Mouse (Mus musculus) brain, embryonic 14.5 days (tissue): ENCODE results near the gene Tmem189.

Experiments used
- CTCF ChIP-seq: fragments of 200-500 bp; IDR thresholded peaks from 2 replicates; pipeline ENCODE4 v1.5.1; 2012; ENCODE audit warnings: inconsistent platforms, mild to moderate bottlenecking, moderate library complexity, borderline replicate concordance; ENCODE audit not compliant: insufficient read depth, insufficient read length; ENCODE audit errors: extremely low read depth
- POLR2A ChIP-seq: fragments of 200-500 bp; IDR thresholded peaks from 2 replicates; pipeline ENCODE4 v1.6.1; 2012; ENCODE audit warnings: mild to moderate bottlenecking, inconsistent platforms, borderline replicate concordance; ENCODE audit not compliant: poor library complexity, insufficient read depth, insufficient read length, severe bottlenecking; ENCODE audit errors: extremely low read depth

DNA sequence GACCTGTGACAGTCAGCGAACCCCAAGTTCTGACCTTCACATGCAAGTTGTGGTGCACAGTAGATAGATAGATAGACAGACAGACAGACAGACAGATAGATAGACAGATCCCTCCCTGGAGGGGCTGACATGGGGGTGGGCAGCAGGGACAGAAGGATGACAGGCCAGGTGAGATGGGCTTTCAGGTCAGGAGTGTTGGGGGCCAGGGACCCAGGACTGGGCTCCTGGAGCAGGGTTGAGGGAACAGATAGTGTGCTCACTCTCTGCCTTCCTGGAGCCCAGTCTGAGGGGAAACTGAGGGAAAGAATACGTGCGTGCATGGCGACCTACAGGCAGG lies 2.4 kb downstream of the Tmem189 start:
- TF ChIP-seq CTCF (no peak), POLR2A (no peak)
